8 mouse cellular contexts compared by ENCODE assay signal in genomic region chr7:3329776-3330546, GRCm38 (mm10). TPM values are rescaled to one million over a fixed set of nuclear protein-coding genes. Genes with fewer than 3 reads are reported as not detected.
DNase-seq lines count a peak whose midpoint lies in the region; ATAC-seq lines count a peak whose summit lies in the region.

No protein-coding gene starts in this region.

- intact Hi-C loops in heart, postnatal 10 days (cut with DNase I), result loop anchor here (1.0 kb wide), 1 partner anchor 118 kb away; no protein-coding TSS in a partner anchor

- peaks cover 21% of the 10 kb centered on the region for H3K4me1 ChIP-seq in forebrain, embryonic 13.5 days
- peaks cover 22% of the 10 kb centered on the region for H3K4me1 ChIP-seq in neural tube, embryonic 15.5 days

- H3K4me2 ChIP-seq in forebrain, embryonic 13.5 days, result peak overlapping the region; percentile 49
- peak overlapping the region; percentile 47 for H3K4me2 ChIP-seq in neural tube, embryonic 15.5 days

- no peaks in the 10 kb centered on the region for H3K36me3 ChIP-seq in forebrain, embryonic 13.5 days (ENCODE audit: poor library complexity, severe bottlenecking)
- peaks cover 3% of the 10 kb centered on the region; the same call in 1 of the 2 replicates for H3K36me3 ChIP-seq in neural tube, embryonic 15.5 days

- DNase-seq in ES-CJ7 (ENCODE audit: low read depth, low spot score), result peak; percentile 77
- peak; percentile 31 for DNase-seq in c-Kit-positive CD71-positive TER-119-positive erythroid progenitor cells, embryonic 14.5 days (ENCODE audit: low spot score)
- DNase-seq in heart, postnatal 10 days, result peak; percentile 78 to 84
- DNase-seq in large intestine, adult 2 months (ENCODE audit: low read depth, low spot score), result peak; percentile 6
- peak; percentile 67 to 68 for DNase-seq in lung, adult 18-20 months
- peak; percentile 87 for DNase-seq in testis, postnatal 10 days (ENCODE audit: low spot score)

- peak overlapping the region; percentile 19; the same call in 1 of the 2 replicates for H3K4me3 ChIP-seq in forebrain, embryonic 13.5 days
- H3K4me3 ChIP-seq in neural tube, embryonic 15.5 days (replicated peaks), result 0 out of 2 replicates have a peak overlapping the region, but pooled peaks have one; percentile 15

- no peak overlapping the region for H3K27ac ChIP-seq in forebrain, embryonic 13.5 days
- H3K27ac ChIP-seq in neural tube, embryonic 15.5 days (replicated peaks), result no peak overlapping the region

- ATAC-seq in forebrain, embryonic 13.5 days, result 0 out of 2 replicates have a peak, but pooled peaks have one; percentile 12
- ATAC-seq in neural tube, embryonic 15.5 days (ENCODE audit: low FRiP score), result no peak

- no peaks in the 10 kb centered on the region for H3K9me3 ChIP-seq in forebrain, embryonic 13.5 days (replicated peaks)
- H3K9me3 ChIP-seq in neural tube, embryonic 15.5 days (replicated peaks), result no peaks in the 10 kb centered on the region

- 0 out of 2 replicates have a peak, but pooled peaks cover 9% of the 10 kb centered on the region for H3K27me3 ChIP-seq in forebrain, embryonic 13.5 days
- peaks cover 10% of the 10 kb centered on the region for H3K27me3 ChIP-seq in neural tube, embryonic 15.5 days (replicated peaks)

- 23% methylated on average over 31 of the region's 31 CpGs for WGBS in forebrain, embryonic 13.5 days
- WGBS in large intestine, adult 2 months, result 25% methylated on average over 31 of the region's 31 CpGs
- WGBS in neural tube, embryonic 15.5 days, result 21% methylated on average over 31 of the region's 31 CpGs

- H3K9ac ChIP-seq in forebrain, embryonic 13.5 days, result no peak overlapping the region; the same call in 1 of the 2 replicates
- H3K9ac ChIP-seq in neural tube, embryonic 15.5 days (replicated peaks), result no peak overlapping the region

RNA-seq across cellular contexts. Expression of gene Cacng7, which starts 2.8 kb away (rescaled TPM):
- 4.6 TPM in 2 replicates for polyA plus RNA-seq in forebrain, embryonic 13.5 days (2015; fragmentation: Nextera tagmentation; extraction: Ambion mirVana)
- 1 to 10 TPM; 7.7 to 9.7 TPM for total RNA-seq in heart, postnatal 10 days (2021)
- polyA plus RNA-seq in large intestine, adult 2 months (2012; rRNA removed), result 4.0 and 5.9 TPM in 2 replicates
- 3.4 and 4.1 TPM in 2 replicates for polyA plus RNA-seq in neural tube, embryonic 15.5 days (2015; fragmentation: Nextera tagmentation; extraction: Ambion mirVana)

RNA-seq across cellular contexts. Expression of gene Prkcg, which starts 41.0 kb away (rescaled TPM):
- polyA plus RNA-seq in forebrain, embryonic 13.5 days (2015; fragmentation: Nextera tagmentation; extraction: Ambion mirVana), result 0.62 and 0.77 TPM in 2 replicates
- 1 to 10 TPM; 3.4 to 6.9 TPM for total RNA-seq in heart, postnatal 10 days (2021)
- 0.51 and 0.99 TPM in 2 replicates for polyA plus RNA-seq in large intestine, adult 2 months (2012; rRNA removed)
- 1.3 and 1.4 TPM in 2 replicates for polyA plus RNA-seq in neural tube, embryonic 15.5 days (2015; fragmentation: Nextera tagmentation; extraction: Ambion mirVana)

RNA-seq across cellular contexts. Expression of gene Myadm, which starts 41.1 kb away (rescaled TPM):
- 14.6 and 16.3 TPM in 2 replicates for polyA plus RNA-seq in forebrain, embryonic 13.5 days (2015; fragmentation: Nextera tagmentation; extraction: Ambion mirVana)
- total RNA-seq in heart, postnatal 10 days (2021), result 100 to 1,000 TPM; 266 to 279 TPM
- polyA plus RNA-seq in large intestine, adult 2 months (2012; rRNA removed), result 127 and 164 TPM in 2 replicates
- 43.9 and 58.7 TPM in 2 replicates for polyA plus RNA-seq in neural tube, embryonic 15.5 days (2015; fragmentation: Nextera tagmentation; extraction: Ambion mirVana)

Comparison
In these comparisons a context has a peak if more than half of its experiments do, and no peak if none do; other contexts are left out.
1. DNase-seq: peak in every context shown above with its lines; median percentile 87 in testis, postnatal 10 days; 81 in heart, postnatal 10 days; 77 in ES-CJ7; 68 in lung, adult 18-20 months; 31 in c-Kit-positive CD71-positive TER-119-positive erythroid progenitor cells, embryonic 14.5 days; 6 in large intestine, adult 2 months.